Mouse (Mus musculus) ES-Bruce4 (cell line): Measurements from ENCODE around the gene Efcab12. TPM values are rescaled to one million over a fixed set of nuclear protein-coding genes. Genes with fewer than 3 reads are reported as not detected.

Source experiments
- H3K27ac ChIP-seq: 2 replicates; pipeline ENCODE4 v1.5.1; 2012; ENCODE audit warnings: low read length, inconsistent platforms; ENCODE audit not compliant: insufficient read depth
- H3K27me3 ChIP-seq: 2 replicates; pipeline ENCODE4 v1.6.1; 2012; ENCODE audit warnings: mild to moderate bottlenecking, low read length, inconsistent platforms; ENCODE audit not compliant: control insufficient read depth, poor library complexity, insufficient read depth, severe bottlenecking
- H3K36me3 ChIP-seq: 2 replicates; pipeline ENCODE4 v1.6.1; 2012; ENCODE audit warnings: inconsistent platforms, mild to moderate bottlenecking, low read length, moderate library complexity; ENCODE audit not compliant: control insufficient read depth, poor library complexity, insufficient read depth, severe bottlenecking
- H3K4me1 ChIP-seq: one replicate; pipeline ENCODE4 v1.8.1; 2011; ENCODE audit warnings: low read length; ENCODE audit not compliant: control insufficient read depth, insufficient read depth
- H3K4me3 ChIP-seq: 2 replicates; pipeline ENCODE4 v1.5.1; 2011; ENCODE audit warnings: low read depth, mild to moderate bottlenecking, low read length
- H3K9ac ChIP-seq: 2 replicates; pipeline ENCODE4 v1.6.1; 2012; ENCODE audit warnings: low read depth, mild to moderate bottlenecking, inconsistent platforms; ENCODE audit not compliant: poor library complexity, severe bottlenecking
- H3K9me3 ChIP-seq: replicated peaks from 2 replicates; pipeline ENCODE4 v1.6.1; 2012; ENCODE audit warnings: mild to moderate bottlenecking, low read length, inconsistent platforms; ENCODE audit not compliant: control insufficient read depth, poor library complexity, insufficient read depth, severe bottlenecking
- CTCF ChIP-seq: IDR thresholded peaks from one replicate; pipeline ENCODE4 v1.8.1; 2011; ENCODE audit warnings: low read depth, low read length
- EP300 ChIP-seq: IDR thresholded peaks from 2 replicates; pipeline ENCODE4 v1.6.1; 2011; ENCODE audit warnings: low read depth, low read length; ENCODE audit not compliant: insufficient read depth
- POLR2A ChIP-seq: IDR thresholded peaks from one replicate; pipeline ENCODE4 v1.8.1; 2011; ENCODE audit warnings: low read length; ENCODE audit not compliant: insufficient read depth
- polyA plus RNA-seq: library from polyadenylated mRNA; stranded (reverse); fragments of >200 nt; gene quantifications from 2 replicates; pipeline ENCODE4 v1.2.4, GENCODE M21; 2011; ENCODE audit warnings: low read depth; ENCODE audit not compliant: missing spikeins, insufficient read depth, insufficient read length

Efcab12 gene
- polyA plus RNA-seq, result 0.88 and 1.1 TPM in 2 replicates

- Histone ChIP-seq H3K36me3 (peaks cover 12% of the 10 kb centered on the region), H3K27me3 (no peaks in the 10 kb centered on the region), H3K4me1 (no peaks in the 10 kb centered on the region), H3K27ac (peak within 1 kb of the TSS; percentile 70; the same call in 1 of the 2 replicates), H3K9ac (peak within 1 kb of the TSS; percentile 13; the same call in 1 of the 2 replicates), H3K9me3 (no peaks in the 10 kb centered on the region), H3K4me3 (peak within 1 kb of the TSS; percentile 51)
- TF ChIP-seq POLR2A (no peak), CTCF (peak; percentile 9)
Measured at GRCm38 (mm10) chr6:115838161-115838597, at the start of gene Efcab12. Gene Efcab12, minus strand, starts transcription at chr6:115838412.

DNA sequence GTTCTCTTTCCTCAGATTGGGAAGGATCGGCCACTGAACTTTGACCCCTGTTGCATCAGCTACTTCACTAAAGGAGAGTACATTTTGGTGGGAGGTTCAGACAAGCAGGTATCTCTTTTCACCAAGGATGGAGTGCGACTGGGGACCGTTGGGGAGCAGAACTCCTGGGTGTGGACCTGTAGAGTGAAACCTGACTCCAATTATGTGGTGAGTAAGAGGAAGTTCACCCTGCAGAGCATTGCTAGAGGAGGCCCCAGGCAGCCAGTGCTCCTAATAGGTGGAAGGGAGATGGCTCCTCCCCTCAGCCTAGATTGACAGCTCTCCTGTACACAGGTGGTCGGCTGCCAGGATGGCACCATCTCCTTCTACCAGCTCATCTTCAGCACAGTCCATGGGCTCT lies 48.7 kb upstream of the Efcab12 start:
- Histone ChIP-seq H3K4me3 (peak overlapping the region; percentile 50), H3K36me3 (no peaks in the 10 kb centered on the region), H3K9ac (peak overlapping the region; percentile 37), H3K4me1 (peaks cover 2% of the 10 kb centered on the region), H3K27me3 (no peaks in the 10 kb centered on the region), H3K27ac (peak overlapping the region; percentile 51), H3K9me3 (no peaks in the 10 kb centered on the region)
- no peak for TF ChIP-seq POLR2A
- TF ChIP-seq CTCF, result no peak
- TF ChIP-seq EP300, result no peak

GRCm38 (mm10) chr6:115884018-115884417 lies 45.8 kb upstream of the Efcab12 start:
- Histone ChIP-seq H3K27ac (no peak overlapping the region), H3K4me3 (no peak overlapping the region), H3K9ac (no peak overlapping the region), H3K36me3 (no peaks in the 10 kb centered on the region), H3K4me1 (peaks cover 2% of the 10 kb centered on the region), H3K9me3 (no peaks in the 10 kb centered on the region), H3K27me3 (no peaks in the 10 kb centered on the region)
- TF ChIP-seq EP300, result no peak
- TF ChIP-seq POLR2A, result no peak
- TF ChIP-seq CTCF, result no peak

DNA sequence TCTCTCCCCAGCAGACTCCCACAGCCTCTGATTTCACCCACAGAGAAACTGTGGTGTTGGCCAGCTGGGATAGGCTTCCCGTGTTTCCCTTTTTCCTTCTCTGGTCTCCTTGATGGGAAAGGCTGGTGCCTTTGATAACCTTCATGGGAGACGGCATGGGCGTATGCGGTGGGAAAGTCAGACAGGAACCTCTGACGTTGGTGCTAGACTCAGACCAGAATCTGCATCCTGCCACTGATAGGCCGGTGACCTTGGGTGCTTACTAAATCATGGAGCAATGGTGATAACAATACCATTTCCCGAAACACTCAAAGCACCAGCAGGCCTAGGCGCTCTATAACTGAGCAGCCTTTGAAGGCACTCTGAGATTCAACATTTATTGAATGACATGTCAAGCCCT lies 42.5 kb upstream of the Efcab12 start:
- H3K4me3 ChIP-seq, result no peak overlapping the region
- H3K36me3 ChIP-seq, result no peaks in the 10 kb centered on the region
- H3K27ac ChIP-seq, result no peak overlapping the region
- H3K9me3 ChIP-seq, result no peaks in the 10 kb centered on the region
- H3K27me3 ChIP-seq, result no peaks in the 10 kb centered on the region
- H3K4me1 ChIP-seq, result peaks cover under 1% of the 10 kb centered on the region
- H3K9ac ChIP-seq, result no peak overlapping the region
- no peak for TF ChIP-seq EP300

GRCm38 (mm10) chr6:115879736-115880135 lies 41.5 kb upstream of the Efcab12 start:
- H3K4me1 ChIP-seq, result no peaks in the 10 kb centered on the region
- H3K4me3 ChIP-seq, result no peak overlapping the region
- H3K27me3 ChIP-seq, result no peaks in the 10 kb centered on the region
- no peaks in the 10 kb centered on the region for H3K36me3 ChIP-seq
- no peak overlapping the region for H3K9ac ChIP-seq
- TF ChIP-seq EP300 (no peak), CTCF (no peak), POLR2A (no peak)
- H3K9me3 ChIP-seq, result no peaks in the 10 kb centered on the region
- H3K27ac ChIP-seq, result no peak overlapping the region

GRCm38 (mm10) chr6:115878694-115879093 lies 40.5 kb upstream of the Efcab12 start:
- TF ChIP-seq EP300 (no peak), POLR2A (no peak), CTCF (no peak)
- Histone ChIP-seq H3K4me3 (no peak overlapping the region), H3K9me3 (no peaks in the 10 kb centered on the region), H3K36me3 (no peaks in the 10 kb centered on the region), H3K9ac (no peak overlapping the region), H3K27me3 (no peaks in the 10 kb centered on the region), H3K4me1 (no peaks in the 10 kb centered on the region), H3K27ac (no peak overlapping the region)
